Mouse (Mus musculus) brain, adult 10 weeks (tissue): ENCODE measurements around the gene Wdr75. TPM values are rescaled to one million over a fixed set of nuclear protein-coding genes. Genes with fewer than 3 reads are reported as not detected.

ENCODE experiments used
- polyA plus RNA-seq: library from polyadenylated mRNA; stranded (reverse); fragments of 350-450 nt; fragmentation: Illumina TruSeq; extraction: RNeasy Lipid Tissue Mini Kit (QIAGEN cat#74804); gene quantifications from one replicate; pipeline ENCODE4 v1.2.3, GENCODE M21; 2015; ENCODE audit warnings: low read depth, low replicate concordance

The Wdr75 gene
- polyA plus RNA-seq = 39.7 TPM

GRCm38 (mm10) chr1:45794969-45795908 is at the start of gene Wdr75:
Wdr75 (plus strand) TSS chr1:45795166.

Other genes starting within 250 kb of the Wdr75 start
- not detected for gene Gm5269, start 95.1 kb downstream of the Wdr75 start, polyA plus RNA-seq
- gene Slc40a1, start 131.4 kb downstream of the Wdr75 start, polyA plus RNA-seq = 9.7 TPM